ENCODE assay signal across 8 mouse cellular contexts in genomic region chr4:150581931-150582723, GRCm38 (mm10).
DNase-seq lines count a peak whose midpoint lies in the region; ATAC-seq lines count a peak whose summit lies in the region.

No protein-coding gene starts in this region.

- H3K36me3 ChIP-seq in hindbrain, embryonic 13.5 days = no peaks in the 10 kb centered on the region
- H3K36me3 ChIP-seq in hindbrain, embryonic 11.5 days (ENCODE audit: control insufficient read depth, insufficient read depth, low read length) = no peaks in the 10 kb centered on the region
- peaks cover 22% of the 10 kb centered on the region for H3K36me3 ChIP-seq in kidney, embryonic 15.5 days

- H3K9ac ChIP-seq in hindbrain, embryonic 13.5 days = 0 out of 2 replicates have a peak overlapping the region, but pooled peaks have one; percentile 35
- no peak overlapping the region for H3K9ac ChIP-seq in hindbrain, embryonic 11.5 days (ENCODE audit: low read depth, low read length)
- H3K9ac ChIP-seq in kidney, embryonic 15.5 days = no peak overlapping the region

- no peak for DNase-seq in hindbrain, embryonic 11.5 days (ENCODE audit: low spot score)
- DNase-seq in 3134 (ENCODE audit: extremely low read depth, insufficient read length, low spot score) (peak; percentile 55), R1 (ENCODE audit: low read depth, low spot score) (peak; percentile 38)
- no peak for DNase-seq in retina, embryonic 14.5 days (ENCODE audit: low spot score)
- DNase-seq in gastrocnemius, postnatal 4 days (ENCODE audit: low spot score in 2 of 2) = no peak
- DNase-seq in right cerebral cortex, postnatal 14 days = no peak

- H3K27ac ChIP-seq in hindbrain, embryonic 13.5 days = peak overlapping the region; percentile 84
- H3K27ac ChIP-seq in hindbrain, embryonic 11.5 days (ENCODE audit: low read depth, low read length) = no peak overlapping the region
- H3K27ac ChIP-seq in kidney, embryonic 15.5 days = peak overlapping the region; percentile 93

- no peaks in the 10 kb centered on the region for H3K27me3 ChIP-seq in hindbrain, embryonic 13.5 days
- no peaks in the 10 kb centered on the region for H3K27me3 ChIP-seq in hindbrain, embryonic 11.5 days (ENCODE audit: control insufficient read depth, insufficient read depth, low read length)
- no peaks in the 10 kb centered on the region for H3K27me3 ChIP-seq in kidney, embryonic 15.5 days

- no peaks in the 10 kb centered on the region for H3K9me3 ChIP-seq in hindbrain, embryonic 13.5 days
- H3K9me3 ChIP-seq in hindbrain, embryonic 11.5 days (ENCODE audit: control insufficient read depth, low read length) = no peaks in the 10 kb centered on the region
- no peaks in the 10 kb centered on the region for H3K9me3 ChIP-seq in kidney, embryonic 15.5 days (replicated peaks)

- WGBS in hindbrain, embryonic 13.5 days = 75% methylated on average over 10 of the region's 10 CpGs
- 78% methylated on average over 10 of the region's 10 CpGs for WGBS in hindbrain, embryonic 11.5 days
- 50% methylated on average over 10 of the region's 10 CpGs for WGBS in kidney, embryonic 15.5 days

- no peak overlapping the region for H3K4me2 ChIP-seq in hindbrain, embryonic 13.5 days
- H3K4me2 ChIP-seq in hindbrain, embryonic 11.5 days (replicated peaks; ENCODE audit: low read depth, low read length) = no peak overlapping the region
- H3K4me2 ChIP-seq in kidney, embryonic 15.5 days = no peak overlapping the region

- peaks cover 57% of the 10 kb centered on the region for H3K4me1 ChIP-seq in hindbrain, embryonic 13.5 days (replicated peaks)
- H3K4me1 ChIP-seq in hindbrain, embryonic 11.5 days (replicated peaks; ENCODE audit: control insufficient read depth, insufficient read depth, low read length) = no peaks in the 10 kb centered on the region
- peaks cover 63% of the 10 kb centered on the region for H3K4me1 ChIP-seq in kidney, embryonic 15.5 days

- H3K4me3 ChIP-seq in hindbrain, embryonic 13.5 days = no peak overlapping the region
- no peak overlapping the region for H3K4me3 ChIP-seq in hindbrain, embryonic 11.5 days (ENCODE audit: low read depth, low read length)
- no peak overlapping the region for H3K4me3 ChIP-seq in kidney, embryonic 15.5 days (replicated peaks)

- ATAC-seq in hindbrain, embryonic 13.5 days (ENCODE audit: low FRiP score) = no peak
- ATAC-seq in hindbrain, embryonic 11.5 days (ENCODE audit: low FRiP score) = no peak
- ATAC-seq in kidney, embryonic 15.5 days (replicated peaks; ENCODE audit: low FRiP score) = no peak

Comparison
In these comparisons a context has a peak if more than half of its experiments do, and no peak if none do; other contexts are left out.
1. DNase-seq: peak in 3134 (single experiment) and R1 (single experiment); none in hindbrain, embryonic 11.5 days (single experiment), retina, embryonic 14.5 days (single experiment), gastrocnemius, postnatal 4 days (0 of 2) and right cerebral cortex, postnatal 14 days (single experiment).